Mouse (Mus musculus): ENCODE results near the gene Etnk2. TPM values are rescaled to one million over a fixed set of nuclear protein-coding genes. Genes with fewer than 3 reads are reported as not detected.

Gene Etnk2
- 0.89 and 1.3 TPM in 2 replicates for polyA plus RNA-seq (2015; fragmentation: Nextera tagmentation; extraction: Ambion mirVana)

DNA sequence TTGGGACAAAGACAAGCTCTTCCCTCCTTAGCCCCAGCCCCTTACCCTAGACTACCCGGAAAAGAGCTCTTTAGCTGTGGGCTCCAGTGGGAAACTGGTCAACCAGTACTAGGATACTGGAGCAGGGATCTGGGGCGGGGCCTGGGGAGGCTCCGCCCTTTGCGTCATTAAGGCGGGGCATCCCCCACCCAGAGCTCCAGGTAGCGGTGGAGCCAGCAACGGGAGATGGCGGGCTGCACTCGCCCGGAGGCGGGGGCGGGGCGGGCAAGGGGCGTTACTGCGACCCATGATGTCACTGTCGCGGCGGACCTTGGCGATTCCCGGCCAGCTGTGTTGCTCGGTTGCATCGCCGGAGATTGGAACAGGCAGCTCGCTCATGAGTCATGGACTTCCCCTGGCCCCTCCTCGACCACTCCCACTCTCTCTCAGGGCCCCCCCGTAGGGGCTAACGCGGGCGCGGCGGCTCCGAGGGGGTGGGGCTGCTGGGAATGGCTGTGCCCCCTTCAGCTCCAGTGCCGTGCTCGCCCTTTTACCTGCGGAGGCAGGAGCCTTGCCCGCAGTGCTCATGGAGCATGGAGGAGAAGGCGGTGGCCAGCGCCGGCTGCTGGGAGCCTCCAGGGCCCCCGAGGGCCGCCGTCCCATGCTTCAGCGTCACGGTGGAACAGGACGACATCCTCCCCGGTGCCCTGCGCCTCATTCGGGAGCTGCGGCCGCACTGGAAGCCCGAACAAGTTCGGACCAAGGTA lies at the start of gene Etnk2:
TSS of gene Etnk2 (plus strand) at position 297 of the 746 bp plus-strand sequence.
- no peaks in the 10 kb centered on the region for H3K9me3 ChIP-seq
- H3K27me3 ChIP-seq = peaks cover 35% of the 10 kb centered on the region
- peak; percentile 42 for ATAC-seq (ENCODE audit: insufficient number of reproducible peaks, low FRiP score, low TSS enrichment, low read depth)
- H3K4me1 ChIP-seq = peaks cover 21% of the 10 kb centered on the region
- under 1% methylated on average over 52 of the region's 52 CpGs for WGBS
- no peak within 1 kb of the TSS for H3K27ac ChIP-seq
- H3K4me2 ChIP-seq = peak within 1 kb of the TSS; percentile 98
- H3K9ac ChIP-seq = peak within 1 kb of the TSS; percentile 42
- H3K4me3 ChIP-seq = peak within 1 kb of the TSS; percentile 60
- no peaks in the 10 kb centered on the region for H3K36me3 ChIP-seq

DNA sequence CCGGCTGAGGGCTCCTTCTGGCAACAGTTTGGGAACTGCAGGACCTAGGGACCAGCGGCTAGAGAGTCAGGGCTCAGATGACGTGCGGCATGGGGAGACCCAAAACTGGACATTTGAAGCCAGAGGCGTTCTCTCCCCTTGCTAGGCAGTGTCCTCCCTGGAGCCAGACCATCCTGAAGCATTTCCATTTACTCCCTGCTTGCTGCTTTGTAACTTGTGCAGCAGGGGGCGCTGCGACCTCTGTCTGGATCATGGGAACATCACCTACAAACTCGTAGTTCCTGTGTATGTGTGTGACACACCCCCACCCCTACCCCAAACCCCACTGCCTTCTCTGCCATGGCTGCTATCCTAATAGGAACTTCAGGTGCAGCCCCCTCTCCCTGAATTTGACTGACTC lies 49.0 kb upstream of the Etnk2 start:
- no peaks in the 10 kb centered on the region for H3K9me3 ChIP-seq
- no peak overlapping the region for H3K4me3 ChIP-seq
- H3K4me2 ChIP-seq = no peak overlapping the region
- H3K27ac ChIP-seq = no peak overlapping the region
- ATAC-seq (ENCODE audit: insufficient number of reproducible peaks, low FRiP score, low TSS enrichment, low read depth) = no peak
- no peaks in the 10 kb centered on the region for H3K36me3 ChIP-seq
- no peaks in the 10 kb centered on the region for H3K27me3 ChIP-seq
- no peak overlapping the region for H3K9ac ChIP-seq
- H3K4me1 ChIP-seq = peaks cover 4% of the 10 kb centered on the region
- 22% methylated on average over 8 of the region's 8 CpGs for WGBS

DNA sequence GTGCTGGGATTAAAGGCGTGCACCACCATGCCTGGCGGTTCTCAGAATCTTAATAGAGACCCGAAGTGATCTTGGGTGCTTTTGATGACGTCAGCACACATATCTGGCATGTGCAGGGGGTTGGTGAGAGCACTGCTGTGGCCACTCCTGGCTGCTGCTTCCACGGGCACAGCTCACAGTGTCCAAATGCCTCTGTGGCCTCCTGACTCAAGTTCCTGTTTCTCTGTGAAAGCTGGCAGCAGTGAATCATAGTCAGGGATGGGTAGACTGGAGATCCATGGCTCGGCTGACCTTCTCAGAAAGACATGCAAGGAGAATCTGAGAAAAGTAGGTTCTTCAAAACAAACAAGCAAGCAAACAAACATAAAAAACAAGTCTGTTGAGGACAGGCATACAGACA lies 47.6 kb upstream of the Etnk2 start:
- Histone ChIP-seq H3K4me2 (no peak overlapping the region), H3K9me3 (no peaks in the 10 kb centered on the region), H3K36me3 (no peaks in the 10 kb centered on the region), H3K4me1 (peaks cover 4% of the 10 kb centered on the region), H3K4me3 (no peak overlapping the region), H3K9ac (no peak overlapping the region), H3K27me3 (no peaks in the 10 kb centered on the region), H3K27ac (no peak overlapping the region)
- no peak for ATAC-seq (ENCODE audit: insufficient number of reproducible peaks, low FRiP score, low TSS enrichment, low read depth)
- WGBS = 78% methylated on average over 6 of the region's 6 CpGs

DNA sequence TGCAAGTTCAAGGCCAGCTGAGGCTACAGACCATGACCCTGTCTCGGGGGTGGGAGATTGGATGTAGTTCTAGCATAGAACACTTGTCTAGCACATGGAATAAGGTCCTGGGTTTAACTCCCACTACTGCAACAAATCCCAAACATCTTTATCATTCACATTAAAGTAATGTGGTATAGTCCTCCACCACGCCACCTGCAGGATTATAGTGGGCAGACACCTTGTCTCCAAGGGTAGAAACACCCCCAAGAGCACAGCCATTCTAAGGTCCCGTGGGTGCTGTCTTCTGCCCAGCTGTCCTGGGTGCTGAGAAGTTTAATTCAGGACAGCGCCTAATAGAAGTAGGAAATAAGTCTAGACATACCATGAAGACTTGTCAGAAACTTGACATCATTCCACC lies 46.8 kb upstream of the Etnk2 start:
- no peaks in the 10 kb centered on the region for H3K9me3 ChIP-seq
- no peak overlapping the region for H3K4me3 ChIP-seq
- H3K27ac ChIP-seq = no peak overlapping the region
- H3K27me3 ChIP-seq = no peaks in the 10 kb centered on the region
- no peak overlapping the region for H3K4me2 ChIP-seq
- no peaks in the 10 kb centered on the region for H3K36me3 ChIP-seq
- no peak for ATAC-seq (ENCODE audit: insufficient number of reproducible peaks, low FRiP score, low TSS enrichment, low read depth)
- H3K9ac ChIP-seq = no peak overlapping the region
- WGBS = 78% methylated on average over 4 of the region's 4 CpGs
- H3K4me1 ChIP-seq = peaks cover 7% of the 10 kb centered on the region

DNA sequence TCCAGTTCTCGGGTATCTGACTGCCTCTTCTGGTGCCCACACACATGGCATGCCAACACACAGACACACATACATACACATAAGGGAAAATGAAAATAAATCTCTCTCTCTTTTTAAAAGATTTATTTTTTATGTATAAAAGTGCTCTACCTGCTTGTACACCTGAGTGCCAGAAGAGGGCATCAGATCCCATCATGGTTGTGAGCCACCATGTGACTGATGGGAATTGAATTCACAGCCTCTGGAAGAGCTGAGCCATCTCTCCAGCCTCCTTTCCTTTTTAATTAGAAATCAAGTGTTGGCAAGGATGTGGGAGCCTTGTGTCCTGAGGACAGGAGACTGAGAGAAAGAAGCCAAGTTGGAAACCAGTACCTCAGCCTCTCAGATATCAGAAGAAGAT lies 46.2 kb upstream of the Etnk2 start:
- Histone ChIP-seq H3K9ac (no peak overlapping the region), H3K4me2 (no peak overlapping the region), H3K27ac (no peak overlapping the region), H3K27me3 (no peaks in the 10 kb centered on the region), H3K36me3 (no peaks in the 10 kb centered on the region), H3K4me3 (no peak overlapping the region), H3K4me1 (peaks cover 4% of the 10 kb centered on the region; the same call in 1 of the 2 replicates), H3K9me3 (no peaks in the 10 kb centered on the region)
- WGBS = 69% methylated on average over 1 of the region's 1 CpGs
- ATAC-seq (ENCODE audit: insufficient number of reproducible peaks, low FRiP score, low TSS enrichment, low read depth) = no peak

DNA sequence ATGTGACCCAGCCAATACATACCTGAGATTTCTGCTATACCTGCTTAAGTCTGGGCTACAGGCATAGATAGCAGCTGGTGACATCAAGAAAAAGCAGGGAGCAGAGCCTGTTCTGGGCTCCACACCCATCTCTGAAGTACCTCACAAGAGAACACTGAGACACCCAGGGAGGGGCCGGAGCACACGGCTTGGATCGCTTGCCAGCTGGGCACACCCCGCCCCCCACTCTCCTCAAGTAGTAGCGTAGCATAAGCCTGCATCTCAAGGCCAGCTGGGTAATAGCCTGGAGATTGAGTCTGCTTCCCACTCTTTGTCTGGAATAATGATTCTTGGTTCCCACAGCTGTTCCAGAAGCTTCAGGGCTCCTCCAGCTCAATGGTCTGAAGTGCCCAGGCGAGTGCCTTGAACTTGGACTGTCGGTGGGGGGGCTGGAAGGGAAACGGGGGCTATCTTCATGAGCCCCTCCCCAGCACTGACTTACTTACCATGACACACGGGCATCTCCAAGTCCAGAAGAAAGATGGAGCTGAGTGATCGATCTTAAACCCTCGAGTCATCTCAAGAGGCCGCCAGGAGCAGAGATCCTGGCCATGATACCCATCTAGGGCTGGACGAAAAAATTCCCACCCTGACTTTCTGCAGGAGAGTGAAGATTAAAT lies 42.0 kb upstream of the Etnk2 start, which contains the start of gene Kiss1:
TSS of gene Kiss1 (plus strand) at position 609 of the 659 bp plus-strand sequence.
- Histone ChIP-seq H3K9ac (no peak within 1 kb of the TSS), H3K27me3 (no peaks in the 10 kb centered on the region), H3K9me3 (no peaks in the 10 kb centered on the region), H3K4me3 (no peak within 1 kb of the TSS), H3K27ac (no peak within 1 kb of the TSS), H3K36me3 (no peaks in the 10 kb centered on the region), H3K4me2 (no peak within 1 kb of the TSS), H3K4me1 (0 out of 2 replicates have a peak, but pooled peaks cover 4% of the 10 kb centered on the region)
- peak; percentile 43; the same call in 1 of the 2 replicates for ATAC-seq (ENCODE audit: insufficient number of reproducible peaks, low FRiP score, low TSS enrichment, low read depth)
- WGBS = 72% methylated on average over 13 of the region's 13 CpGs

DNA sequence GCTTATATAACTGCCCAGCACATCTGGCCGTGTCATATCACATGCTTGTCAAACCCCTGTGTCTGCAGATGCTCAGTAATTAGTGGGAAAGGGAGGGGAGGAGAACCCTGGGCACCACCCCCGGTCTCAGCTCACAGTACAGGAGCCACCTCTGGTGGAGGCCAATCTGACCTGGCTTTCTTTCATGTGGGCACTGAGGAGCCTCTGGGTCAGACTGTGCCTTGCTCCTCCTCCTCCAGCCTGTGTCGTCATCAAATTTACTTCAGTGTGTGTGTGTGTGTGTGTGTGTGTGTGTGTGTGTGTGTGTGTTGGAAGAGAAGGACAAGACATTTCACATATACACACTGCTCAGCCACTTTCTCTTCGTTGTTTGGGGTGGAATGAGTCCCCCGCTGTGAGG lies 40.0 kb upstream of the Etnk2 start:
- H3K9ac ChIP-seq = no peak overlapping the region
- H3K27me3 ChIP-seq = peaks cover 6% of the 10 kb centered on the region
- no peak overlapping the region for H3K4me2 ChIP-seq
- no peak; the same call in 1 of the 2 replicates for ATAC-seq (ENCODE audit: insufficient number of reproducible peaks, low FRiP score, low TSS enrichment, low read depth)
- H3K9me3 ChIP-seq = no peaks in the 10 kb centered on the region
- H3K36me3 ChIP-seq = no peaks in the 10 kb centered on the region
- no peak overlapping the region for H3K27ac ChIP-seq
- 41% methylated on average over 5 of the region's 5 CpGs for WGBS
- H3K4me3 ChIP-seq = no peak overlapping the region
- H3K4me1 ChIP-seq = 0 out of 2 replicates have a peak, but pooled peaks cover 4% of the 10 kb centered on the region

DNA sequence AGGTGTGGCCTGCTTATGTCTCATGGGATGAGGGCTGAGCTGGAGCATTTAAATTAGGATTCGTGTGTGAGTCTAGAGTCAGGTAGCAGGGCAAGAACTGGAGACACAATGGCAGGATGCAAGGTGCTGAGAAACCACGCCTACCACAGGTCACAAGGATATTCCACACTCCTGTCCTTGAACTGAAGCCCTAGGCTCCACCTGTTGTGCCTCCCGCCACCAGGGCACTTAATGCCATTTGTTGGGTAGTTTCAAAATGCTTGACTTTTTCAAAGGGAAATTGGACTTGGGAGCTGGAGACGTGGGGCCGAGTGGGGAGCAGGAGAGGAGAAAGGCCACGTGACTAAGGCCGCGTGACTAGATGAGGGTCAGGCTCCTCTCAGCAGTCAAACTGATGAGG lies 37.4 kb upstream of the Etnk2 start:
- 78% methylated on average over 8 of the region's 8 CpGs for WGBS
- ATAC-seq (ENCODE audit: insufficient number of reproducible peaks, low FRiP score, low TSS enrichment, low read depth) = no peak

DNA sequence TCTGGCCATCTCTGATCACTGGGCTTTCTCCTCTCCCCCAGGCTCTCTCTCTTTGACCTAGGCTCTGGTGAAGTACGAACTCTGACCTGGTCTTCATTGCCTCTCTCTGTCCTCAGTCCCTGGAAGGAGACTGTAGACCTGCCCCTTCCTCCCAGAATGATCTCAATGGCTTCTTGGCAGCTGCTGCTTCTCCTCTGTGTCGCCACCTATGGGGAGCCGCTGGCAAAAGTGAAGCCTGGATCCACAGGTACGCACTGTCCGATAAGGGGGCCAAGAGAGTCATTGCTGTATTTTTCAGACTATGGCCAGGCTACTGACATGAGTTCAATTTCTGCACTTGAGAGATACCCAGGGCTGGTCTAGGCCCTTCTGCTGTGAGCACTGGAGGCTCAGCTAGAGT lies 36.3 kb upstream of the Etnk2 start:
- WGBS = 63% methylated on average over 5 of the region's 5 CpGs

More for the DNA sequence above, 37.4 kb upstream of the Etnk2 start:
- Histone ChIP-seq H3K9ac (no peak overlapping the region), H3K27me3 (peaks cover 29% of the 10 kb centered on the region), H3K9me3 (no peaks in the 10 kb centered on the region), H3K27ac (no peak overlapping the region), H3K4me3 (no peak overlapping the region), H3K4me1 (peaks cover 13% of the 10 kb centered on the region; the same call in 1 of the 2 replicates), H3K4me2 (no peak overlapping the region), H3K36me3 (no peaks in the 10 kb centered on the region)

DNA sequence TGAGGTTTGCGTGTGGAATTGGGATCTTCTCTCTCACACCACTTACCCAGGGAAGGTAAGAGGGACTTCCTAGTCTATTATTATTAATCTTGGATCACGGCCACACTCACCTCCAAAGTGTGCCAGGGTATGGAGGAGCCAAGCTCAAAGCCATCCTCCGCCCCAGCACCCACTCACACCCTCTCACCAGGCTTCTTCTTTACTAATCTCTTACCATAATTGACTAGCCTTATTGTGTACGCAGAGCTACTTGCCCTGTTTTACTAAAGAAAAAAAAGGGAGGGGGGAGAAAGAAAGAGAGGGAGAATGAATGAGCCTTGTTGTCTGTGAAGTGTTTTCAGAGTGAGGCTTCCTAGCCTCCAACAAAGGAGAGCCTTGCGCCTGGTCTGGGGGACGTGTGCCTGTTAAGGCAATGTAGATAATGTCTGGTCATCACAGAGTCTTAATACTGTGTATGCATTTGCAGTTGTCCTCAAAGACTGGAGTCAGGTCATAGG lies 35.0 kb upstream of the Etnk2 start:
- peaks cover 36% of the 10 kb centered on the region for H3K27me3 ChIP-seq

More for the DNA sequence above, 36.3 kb upstream of the Etnk2 start:
- H3K27ac ChIP-seq = no peak overlapping the region
- no peak overlapping the region for H3K4me3 ChIP-seq
- H3K4me2 ChIP-seq = no peak overlapping the region
- H3K36me3 ChIP-seq = no peaks in the 10 kb centered on the region
- no peaks in the 10 kb centered on the region for H3K9me3 ChIP-seq
- peaks cover 36% of the 10 kb centered on the region for H3K27me3 ChIP-seq
- no peak overlapping the region for H3K9ac ChIP-seq
- H3K4me1 ChIP-seq = peaks cover 9% of the 10 kb centered on the region; the same call in 1 of the 2 replicates
- ATAC-seq (ENCODE audit: insufficient number of reproducible peaks, low FRiP score, low TSS enrichment, low read depth) = no peak

DNA sequence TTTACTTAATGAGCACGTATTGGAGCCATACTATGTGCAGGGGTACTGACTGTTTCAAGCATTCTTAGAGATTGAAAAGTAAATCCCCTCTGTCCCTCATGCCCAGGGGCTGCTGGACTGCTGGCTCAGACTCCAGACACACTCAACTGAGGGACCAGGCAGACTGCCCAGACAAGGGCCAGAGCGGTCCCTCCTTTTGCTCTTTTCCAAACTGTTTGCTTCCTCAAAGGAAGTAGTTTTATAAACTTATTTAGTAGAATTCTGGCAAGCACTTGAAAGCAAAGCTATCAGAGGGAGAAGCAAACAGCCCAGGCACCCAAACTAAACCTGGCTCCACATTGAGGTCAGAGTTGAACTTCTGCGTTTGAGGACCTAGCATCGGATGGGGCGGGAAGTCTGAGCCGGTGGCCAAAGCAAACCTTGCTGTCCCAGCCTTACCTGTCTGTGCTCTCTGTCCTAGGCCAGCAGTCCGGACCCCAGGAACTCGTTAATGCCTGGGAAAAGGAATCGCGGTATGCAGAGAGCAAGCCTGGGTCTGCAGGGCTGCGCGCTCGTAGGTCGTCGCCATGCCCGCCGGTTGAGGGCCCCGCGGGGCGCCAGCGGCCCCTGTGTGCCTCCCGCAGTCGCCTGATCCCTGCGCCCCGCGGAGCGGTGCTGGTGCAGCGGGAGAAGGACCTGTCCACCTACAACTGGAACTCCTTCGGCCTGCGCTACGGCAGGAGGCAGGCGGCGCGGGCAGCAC lies 34.3 kb upstream of the Etnk2 start:
- WGBS = 8% methylated on average over 34 of the region's 34 CpGs
- peaks cover 36% of the 10 kb centered on the region for H3K27me3 ChIP-seq
- H3K27ac ChIP-seq = no peak overlapping the region
- no peak for ATAC-seq (ENCODE audit: insufficient number of reproducible peaks, low FRiP score, low TSS enrichment, low read depth)
- H3K9me3 ChIP-seq = no peaks in the 10 kb centered on the region
- H3K4me3 ChIP-seq = peak overlapping the region; percentile 28
- H3K4me2 ChIP-seq = peak overlapping the region; percentile 50
- H3K36me3 ChIP-seq = no peaks in the 10 kb centered on the region
- peaks cover 9% of the 10 kb centered on the region; the same call in 1 of the 2 replicates for H3K4me1 ChIP-seq
- H3K9ac ChIP-seq = no peak overlapping the region

More for the DNA sequence above, 35.0 kb upstream of the Etnk2 start:
- no peak for ATAC-seq (ENCODE audit: insufficient number of reproducible peaks, low FRiP score, low TSS enrichment, low read depth)
- Histone ChIP-seq H3K4me2 (no peak overlapping the region), H3K36me3 (no peaks in the 10 kb centered on the region), H3K27ac (no peak overlapping the region), H3K9me3 (no peaks in the 10 kb centered on the region), H3K4me3 (no peak overlapping the region), H3K4me1 (peaks cover 9% of the 10 kb centered on the region; the same call in 1 of the 2 replicates), H3K9ac (no peak overlapping the region)
- WGBS = 85% methylated on average over 6 of the region's 6 CpGs

Measured in limb, embryonic 15.5 days (tissue).